In genomic region chr5:83054819-83055218, GRCm38 (mm10) we compare ENCODE assay signal across 15 mouse cellular contexts.
DNase-seq lines count a peak whose midpoint lies in the region.
"Had no signal": no experiment of that assay in that cellular context is flagged by ENCODE, and none has a peak within 500 bp of the region (broad histone marks: within the 10 kb centered on the region; RNA-seq: fewer than 3 reads in every experiment).

No protein-coding gene starts in this region.

- peak; percentile 19 for DNase-seq in heart, adult 8-10 months (ENCODE audit: low spot score)
- DNase-seq in heart, postnatal 25 days (ENCODE audit: low spot score) = no peak
- DNase-seq in right cerebral cortex, adult 2 months (ENCODE audit: low spot score in 2 of 2) = peak; percentile 33 to 34
- no peak for DNase-seq in right cerebral cortex, postnatal 4 days
- DNase-seq in left cerebral cortex, postnatal 14 days (ENCODE audit: low spot score in 2 of 2) = peak; percentile 24 to 71
- DNase-seq in telencephalon, adult 2 months (ENCODE audit: low read depth, low spot score) = peak; percentile 72
- DNase-seq in cerebellum, adult 11-12 months = no peak
- no peak for DNase-seq in lung, postnatal 10 days
- DNase-seq: cerebellum, adult 9-11 months; gastrocnemius, postnatal 10 days; heart, adult 11 months; kidney, adult 2 months; kidney, postnatal 25 days; lung, adult 2 months; thymus, postnatal 14 days had no signal

- intact Hi-C loops in heart, postnatal 25 days (cut with DNase I) = no loop called here
- intact Hi-C loops in left cerebral cortex, postnatal 14 days (cut with DNase I) = no loop called here

Comparison
In these comparisons a context has a peak if more than half of its experiments do, and no peak if none do; other contexts are left out.
1. DNase-seq: peak in heart, adult 8-10 months (single experiment), right cerebral cortex, adult 2 months (2 of 2), left cerebral cortex, postnatal 14 days (2 of 2) and telencephalon, adult 2 months (single experiment); none in heart, postnatal 25 days (single experiment), right cerebral cortex, postnatal 4 days (single experiment), cerebellum, adult 11-12 months (single experiment) and lung, postnatal 10 days (single experiment).